Mouse (Mus musculus): Measurements from ENCODE around the gene Sbk3.

DNA sequence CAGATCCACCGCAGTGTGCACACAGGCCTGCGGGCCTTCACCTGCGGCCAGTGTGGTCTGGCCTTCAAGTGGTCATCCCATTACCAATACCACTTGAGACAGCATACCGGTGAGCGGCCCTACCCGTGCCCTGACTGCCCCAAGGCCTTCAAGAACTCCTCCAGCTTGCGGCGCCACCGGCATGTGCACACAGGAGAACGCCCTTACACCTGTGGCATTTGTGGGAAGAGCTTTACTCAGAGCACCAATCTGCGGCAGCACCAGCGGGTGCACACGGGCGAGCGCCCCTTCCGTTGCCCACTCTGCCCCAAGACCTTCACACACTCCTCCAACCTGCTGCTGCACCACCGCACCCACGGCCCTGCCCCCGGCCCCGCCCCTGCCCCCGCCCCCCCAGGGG lies 51.9 kb downstream of the Sbk3 start:
- TF ChIP-seq CTCF (IDR thresholded peaks at IDR 0.05; ENCODE audit: low read depth) (no peak), EP300 (optimal IDR thresholded peaks at IDR 0.05) (no peak)
